ENCODE assay signal across 20 mouse cellular contexts in genomic region chr15:91063845-91064244, GRCm38 (mm10). TPM values are rescaled to one million over a fixed set of nuclear protein-coding genes. Genes with fewer than 3 reads are reported as not detected.
DNase-seq lines count a peak whose midpoint lies in the region; ATAC-seq lines count a peak whose summit lies in the region.
"Had no signal": no experiment of that assay in that cellular context is flagged by ENCODE, and none has a peak within 500 bp of the region (broad histone marks: within the 10 kb centered on the region; RNA-seq: fewer than 3 reads in every experiment).

No protein-coding gene starts in this region.

- no peak overlapping the region for H3K4me2 ChIP-seq in embryonic facial prominence, embryonic 14.5 days (ENCODE audit: low read depth, low read length)
- H3K4me2 ChIP-seq in forebrain, embryonic 14.5 days (ENCODE audit: low read length) = no peak overlapping the region
- no peak overlapping the region for H3K4me2 ChIP-seq in midbrain, embryonic 13.5 days (replicated peaks)
- H3K4me2 ChIP-seq: embryonic facial prominence, embryonic 12.5 days; heart, embryonic 12.5 days; liver, embryonic 12.5 days had no signal

- no peak overlapping the region for H3K4me3 ChIP-seq in embryonic facial prominence, embryonic 14.5 days (ENCODE audit: low read depth, low read length)
- H3K4me3 ChIP-seq in embryonic facial prominence, embryonic 10.5 days = no peak overlapping the region
- no peak overlapping the region for H3K4me3 ChIP-seq in forebrain, embryonic 14.5 days (ENCODE audit: low read depth, low read length)
- H3K4me3 ChIP-seq in midbrain, embryonic 13.5 days (replicated peaks) = no peak overlapping the region
- H3K4me3 ChIP-seq in limb, embryonic 10.5 days = no peak overlapping the region
- H3K4me3 ChIP-seq: embryonic facial prominence, embryonic 12.5 days; heart, embryonic 12.5 days; liver, embryonic 12.5 days; megakaryocyte, embryonic 14.5 days had no signal

- no peaks in the 10 kb centered on the region for H3K36me3 ChIP-seq in embryonic facial prominence, embryonic 14.5 days (ENCODE audit: control insufficient read depth, insufficient read depth, low read length)
- no peaks in the 10 kb centered on the region for H3K36me3 ChIP-seq in embryonic facial prominence, embryonic 10.5 days (replicated peaks)
- no peaks in the 10 kb centered on the region for H3K36me3 ChIP-seq in forebrain, embryonic 14.5 days (ENCODE audit: control insufficient read depth, insufficient read depth, low read length)
- H3K36me3 ChIP-seq in midbrain, embryonic 13.5 days = no peaks in the 10 kb centered on the region
- H3K36me3 ChIP-seq in limb, embryonic 10.5 days = no peaks in the 10 kb centered on the region
- H3K36me3 ChIP-seq: embryonic facial prominence, embryonic 12.5 days; heart, embryonic 12.5 days; liver, embryonic 12.5 days had no signal

- 57% methylated on average over 7 of the region's 7 CpGs for whole genome bisulfite sequencing in embryonic facial prominence, embryonic 14.5 days
- WGBS in embryonic facial prominence, embryonic 10.5 days = 66% methylated on average over 7 of the region's 7 CpGs
- WGBS in forebrain, embryonic 14.5 days = 46% methylated on average over 7 of the region's 7 CpGs
- WGBS in midbrain, embryonic 13.5 days = 46% methylated on average over 7 of the region's 7 CpGs
- 80% methylated on average over 7 of the region's 7 CpGs for WGBS in limb, embryonic 10.5 days

- H3K9ac ChIP-seq in embryonic facial prominence, embryonic 14.5 days (ENCODE audit: low read depth, low read length) = no peak overlapping the region
- no peak overlapping the region for H3K9ac ChIP-seq in forebrain, embryonic 14.5 days (ENCODE audit: low read length)
- no peak overlapping the region for H3K9ac ChIP-seq in midbrain, embryonic 13.5 days (replicated peaks)
- H3K9ac ChIP-seq: embryonic facial prominence, embryonic 12.5 days; heart, embryonic 12.5 days; liver, embryonic 12.5 days had no signal

- no peaks in the 10 kb centered on the region; the same call in 1 of the 2 replicates for H3K4me1 ChIP-seq in embryonic facial prominence, embryonic 14.5 days (ENCODE audit: control insufficient read depth, insufficient read depth, low read length)
- peaks cover 2% of the 10 kb centered on the region for H3K4me1 ChIP-seq in embryonic facial prominence, embryonic 10.5 days
- no peaks in the 10 kb centered on the region; the same call in 1 of the 2 replicates for H3K4me1 ChIP-seq in forebrain, embryonic 14.5 days (ENCODE audit: control insufficient read depth, insufficient read depth, low read length)
- peaks cover 13% of the 10 kb centered on the region for H3K4me1 ChIP-seq in midbrain, embryonic 13.5 days (replicated peaks)
- H3K4me1 ChIP-seq in limb, embryonic 10.5 days = no peaks in the 10 kb centered on the region
- H3K4me1 ChIP-seq: liver, embryonic 12.5 days; megakaryocyte, embryonic 14.5 days had no signal

- DNase-seq in embryonic facial prominence, embryonic 14.5 days (ENCODE audit: low spot score) = peak; percentile 76
- DNase-seq in embryonic facial prominence, embryonic 10.5 days (ENCODE audit: low spot score) = no peak
- DNase-seq in kidney, postnatal 14 days = peak; percentile 6
- DNase-seq in kidney, adult 18-20 months = no peak
- peak; percentile 84 for DNase-seq in forebrain, embryonic 14.5 days (ENCODE audit: low spot score)
- DNase-seq in limb, embryonic 10.5 days (ENCODE audit: low spot score) = no peak
- no peak for DNase-seq in gastrocnemius, adult 18-20 months (ENCODE audit: low spot score)
- DNase-seq: adrenal gland, postnatal 36 days; cerebellum, postnatal 36 days; gastrocnemius, postnatal 36 days; heart, postnatal 36 days; kidney, adult 8-10 months; right cerebral cortex, postnatal 25 days; thymus, postnatal 4 days had no signal

- no peaks in the 10 kb centered on the region for H3K27me3 ChIP-seq in embryonic facial prominence, embryonic 14.5 days (replicated peaks; ENCODE audit: control insufficient read depth, insufficient read depth, low read length)
- no peaks in the 10 kb centered on the region for H3K27me3 ChIP-seq in embryonic facial prominence, embryonic 10.5 days (replicated peaks; ENCODE audit: low read depth, poor library complexity, severe bottlenecking)
- H3K27me3 ChIP-seq in forebrain, embryonic 14.5 days (replicated peaks; ENCODE audit: control insufficient read depth, insufficient read depth, low read length) = no peaks in the 10 kb centered on the region
- no peaks in the 10 kb centered on the region for H3K27me3 ChIP-seq in midbrain, embryonic 13.5 days
- H3K27me3 ChIP-seq in limb, embryonic 10.5 days (ENCODE audit: low read depth, poor library complexity, severe bottlenecking) = no peaks in the 10 kb centered on the region
- H3K27me3 ChIP-seq: embryonic facial prominence, embryonic 12.5 days; heart, embryonic 12.5 days; liver, embryonic 12.5 days; megakaryocyte, embryonic 14.5 days; Patski had no signal

- H3K9me3 ChIP-seq in embryonic facial prominence, embryonic 14.5 days (ENCODE audit: control insufficient read depth, low read length) = no peaks in the 10 kb centered on the region
- 0 out of 2 replicates have a peak, but pooled peaks cover 4% of the 10 kb centered on the region for H3K9me3 ChIP-seq in embryonic facial prominence, embryonic 10.5 days
- peaks cover 3% of the 10 kb centered on the region; the same call in 1 of the 2 replicates for H3K9me3 ChIP-seq in forebrain, embryonic 14.5 days (replicated peaks; ENCODE audit: control insufficient read depth, low read length)
- H3K9me3 ChIP-seq in midbrain, embryonic 13.5 days = no peaks in the 10 kb centered on the region
- no peaks in the 10 kb centered on the region for H3K9me3 ChIP-seq in limb, embryonic 10.5 days (replicated peaks)
- H3K9me3 ChIP-seq: liver, embryonic 12.5 days had no signal

- no peak overlapping the region for H3K27ac ChIP-seq in embryonic facial prominence, embryonic 14.5 days (replicated peaks; ENCODE audit: low read depth, low read length)
- H3K27ac ChIP-seq in embryonic facial prominence, embryonic 10.5 days (replicated peaks) = no peak overlapping the region
- no peak overlapping the region for H3K27ac ChIP-seq in forebrain, embryonic 14.5 days (ENCODE audit: low read depth, low read length)
- H3K27ac ChIP-seq in midbrain, embryonic 13.5 days = 0 out of 2 replicates have a peak overlapping the region, but pooled peaks have one; percentile 14
- H3K27ac ChIP-seq in limb, embryonic 10.5 days = no peak overlapping the region
- H3K27ac ChIP-seq: embryonic facial prominence, embryonic 12.5 days; liver, embryonic 12.5 days had no signal

- peak; percentile 50; the same call in 1 of the 2 replicates for ATAC-seq in embryonic facial prominence, embryonic 14.5 days (ENCODE audit: low read depth)
- ATAC-seq in forebrain, embryonic 14.5 days = peak; percentile 76
- ATAC-seq in midbrain, embryonic 13.5 days = peak; percentile 80
- ATAC-seq: liver, embryonic 12.5 days; Patski had no signal

RNA-seq across cellular contexts. Expression of gene Kif21a, which starts 14.1 kb away (rescaled TPM):
- 11.2 and 13.2 TPM in 2 replicates for polyA plus RNA-seq in embryonic facial prominence, embryonic 14.5 days (2014; fragmentation: Nextera tagmentation; extraction: Ambion mirVana)
- 9.2 and 11.5 TPM in 2 replicates for polyA plus RNA-seq in embryonic facial prominence, embryonic 10.5 days (2016; fragmentation: Nextera tagmentation; extraction: Ambion mirVana)
- polyA plus RNA-seq in forebrain, embryonic 14.5 days (2014; fragmentation: Nextera tagmentation; extraction: Ambion mirVana) = 50.3 and 53.6 TPM in 2 replicates
- 63.1 and 64.4 TPM in 2 replicates for polyA plus RNA-seq in midbrain, embryonic 13.5 days (2015; fragmentation: Nextera tagmentation; extraction: Ambion mirVana)
- polyA plus RNA-seq in limb, embryonic 10.5 days (2016; fragmentation: Nextera tagmentation; extraction: Ambion mirVana) = 2.1 and 3.1 TPM in 2 replicates
- total RNA-seq in gastrocnemius, adult 18-20 months (2021) = 10 to 100 TPM; 17.7 to 24.7 TPM

Comparison
In these comparisons a context has a peak if more than half of its experiments do, and no peak if none do; other contexts are left out.
1. DNase-seq: peak in embryonic facial prominence, embryonic 14.5 days (single experiment), kidney, postnatal 14 days (single experiment) and forebrain, embryonic 14.5 days (single experiment); none in embryonic facial prominence, embryonic 10.5 days (single experiment), kidney, adult 18-20 months (single experiment), limb, embryonic 10.5 days (single experiment) and gastrocnemius, adult 18-20 months (single experiment).
2. Peak in every context shown above with its lines, with median percentiles within 50 percentile points of each other: ATAC-seq.